Mouse (Mus musculus) urinary bladder, postnatal 4 days (tissue): ENCODE results near the gene Cphx3.
"Not testable (repeated sequence)": the region's sequence is repeated elsewhere in the genome, so short reads cannot be mapped to it uniquely, and the experiment has no call there.

Experiments
- DNase-seq, 2 experiments: peaks; one replicate each; pipeline ENCODE4 v3.0.0; 2021 to 2022; ENCODE audit warnings: low spot score in 2 of 2

The Cphx3 gene

DNA sequence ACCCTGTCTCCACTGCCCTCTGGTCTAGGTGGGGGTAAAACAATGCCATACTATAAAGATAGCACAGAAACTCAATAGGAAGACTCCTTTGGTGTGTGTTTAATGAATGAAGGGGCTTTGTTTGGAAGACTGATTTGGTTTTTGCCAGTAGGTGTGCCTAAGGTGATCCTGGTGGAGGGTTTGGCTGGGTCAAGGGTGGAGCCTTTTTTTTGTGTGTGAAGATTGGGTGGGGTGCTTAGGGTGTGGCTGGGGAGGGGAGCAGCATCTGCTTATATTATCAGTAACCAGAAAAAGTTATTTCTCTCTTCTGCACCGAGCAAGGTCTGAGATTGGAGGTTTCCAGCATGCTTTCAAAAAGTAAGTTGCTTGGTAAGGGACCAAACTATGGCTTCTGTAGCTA, at the start of gene Cphx3:
Gene Cphx3 (plus strand): TSS at position 301 of the 400 bp plus-strand sequence.
- DNase-seq: not testable (repeated sequence)

DNA sequence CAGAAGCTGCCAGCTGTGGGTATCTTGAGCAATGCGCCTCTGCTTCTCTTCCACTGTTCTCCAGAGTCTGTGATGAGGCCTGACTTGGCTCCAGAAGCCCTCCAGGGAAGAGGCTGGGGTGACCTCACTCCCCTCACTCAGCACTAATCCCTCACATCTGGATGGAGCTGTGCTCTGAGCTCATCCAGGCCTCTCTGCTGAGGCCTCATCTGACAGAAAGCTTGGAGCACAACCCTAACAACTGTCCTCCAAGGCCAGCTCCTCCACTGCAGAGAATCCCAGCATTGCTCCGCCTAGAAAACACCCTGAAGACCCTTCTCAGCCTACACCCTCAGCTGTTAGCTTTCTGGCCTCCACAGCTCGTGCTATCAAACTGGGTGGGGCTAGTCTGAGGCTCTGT, 47.7 kb upstream of the Cphx3 start:
- DNase-seq: not testable (repeated sequence)

GRCm38 (mm10) chr14:26035439-26035838, 46.7 kb upstream of the Cphx3 start:
- DNase-seq: not testable (repeated sequence)

- DNase-seq: not testable (repeated sequence)
Measured at GRCm38 (mm10) chr14:26042611-26043010, 39.5 kb upstream of the Cphx3 start, which contains the start of gene Gm9780. TSS of gene Gm9780 (minus strand) at chr14:26042711.

- not testable (repeated sequence) for DNase-seq
Measured at GRCm38 (mm10) chr14:26045007-26045406, 37.1 kb upstream of the Cphx3 start.

DNA sequence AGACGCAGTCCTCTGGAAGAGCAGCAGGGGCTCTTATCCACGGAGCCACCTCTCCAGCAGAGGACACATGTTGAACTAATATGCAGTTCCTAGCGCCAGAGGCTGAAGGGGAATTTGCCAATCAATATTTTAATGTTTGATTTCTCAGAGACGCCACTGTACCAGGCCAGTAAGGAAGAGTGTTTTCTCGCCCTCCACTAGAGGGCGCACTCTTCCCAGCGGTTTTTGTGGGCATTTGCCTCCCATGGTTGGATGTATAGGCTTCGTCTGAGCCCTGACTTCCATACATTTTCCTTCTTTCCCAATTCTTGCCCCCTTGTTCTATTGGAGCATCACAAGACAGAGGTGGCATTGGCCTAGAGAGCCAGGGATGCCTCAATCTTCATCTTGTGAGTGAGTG, 35.1 kb upstream of the Cphx3 start:
- not testable (repeated sequence) for DNase-seq

DNA sequence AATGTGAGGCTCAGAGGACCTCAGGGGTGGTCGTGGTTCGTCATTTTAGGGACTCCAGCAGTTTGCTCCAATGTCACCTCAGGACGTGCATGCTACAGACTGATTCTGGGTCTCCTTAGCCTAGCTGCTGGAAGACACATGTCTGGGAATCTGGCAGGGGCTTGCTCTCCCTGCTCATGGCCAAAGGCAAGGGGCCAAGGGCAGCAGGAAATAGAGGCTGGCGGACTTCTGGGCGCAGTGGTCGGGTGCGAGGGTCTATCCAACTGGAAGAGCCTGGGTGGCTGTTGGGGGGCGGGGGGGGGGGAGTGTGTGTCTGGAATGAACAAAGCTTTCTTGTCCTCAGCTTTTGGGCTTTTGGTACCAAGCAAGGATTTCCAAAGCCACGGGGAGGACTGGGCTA, 33.3 kb upstream of the Cphx3 start:
- DNase-seq: not testable (repeated sequence)

DNA sequence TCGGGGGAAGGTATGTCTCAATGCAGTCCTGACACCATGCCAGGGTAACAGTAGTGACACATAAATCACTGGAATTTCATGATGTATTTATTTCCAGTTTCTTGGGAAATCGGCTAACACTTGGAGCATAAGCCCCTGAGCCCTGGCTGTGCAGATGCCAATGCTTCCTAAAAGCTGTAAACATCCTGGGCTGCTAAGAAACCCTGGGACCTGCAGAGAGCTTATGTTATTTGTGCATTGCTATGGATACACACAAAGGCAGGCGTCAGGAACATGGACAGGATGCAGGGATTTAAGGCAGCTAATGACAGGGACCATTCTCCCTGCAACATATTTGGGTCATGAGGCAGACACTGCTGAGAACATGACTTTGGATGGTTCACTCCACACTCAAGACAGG, 23.9 kb upstream of the Cphx3 start:
- DNase-seq: not testable (repeated sequence)

DNA sequence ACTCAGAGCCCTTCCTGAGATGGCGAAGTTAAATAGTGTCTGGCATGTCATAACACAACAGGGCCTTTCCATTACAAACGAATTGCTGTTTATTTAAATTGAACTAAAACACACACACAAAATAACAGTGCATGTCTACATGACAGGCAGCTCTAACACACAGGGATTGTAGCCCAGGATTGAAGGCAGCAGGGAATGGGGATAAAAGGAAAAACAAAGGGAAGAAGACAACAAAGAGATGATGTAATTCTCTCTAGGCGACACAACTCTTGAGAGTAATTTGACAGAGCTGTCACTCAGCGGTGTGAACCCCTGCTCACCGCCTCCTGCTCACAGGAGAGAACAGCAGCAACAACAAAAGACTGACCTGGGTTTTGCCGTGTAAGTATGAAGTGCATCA, 22.7 kb upstream of the Cphx3 start:
- not testable (repeated sequence) for DNase-seq

GRCm38 (mm10) chr14:26066574-26067324, 15.3 kb upstream of the Cphx3 start:
- DNase-seq: not testable (repeated sequence)

DNA sequence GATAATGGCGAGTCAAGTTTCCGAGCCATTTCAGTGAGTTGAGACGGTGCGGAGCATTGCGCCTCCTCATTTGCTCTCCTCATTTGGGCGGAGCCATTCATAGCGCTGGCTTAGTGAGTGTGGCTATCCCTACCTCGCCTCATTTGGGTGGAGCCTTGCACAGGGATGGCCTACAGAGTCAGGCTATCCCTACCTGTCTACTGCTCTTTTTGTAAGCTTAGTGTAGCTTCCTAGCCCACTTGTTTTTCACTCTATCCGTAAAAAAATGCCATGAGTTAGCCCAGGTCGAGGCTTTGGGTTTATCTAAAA, 14.8 kb upstream of the Cphx3 start, which contains the start of gene Tmem254c:
Gene Tmem254c (minus strand): TSS at position 31 of the 309 bp plus-strand sequence.
- DNase-seq: not testable (repeated sequence)

- DNase-seq: not testable (repeated sequence)
Measured at GRCm38 (mm10) chr14:26076620-26077390, 5.3 kb upstream of the Cphx3 start.

DNA sequence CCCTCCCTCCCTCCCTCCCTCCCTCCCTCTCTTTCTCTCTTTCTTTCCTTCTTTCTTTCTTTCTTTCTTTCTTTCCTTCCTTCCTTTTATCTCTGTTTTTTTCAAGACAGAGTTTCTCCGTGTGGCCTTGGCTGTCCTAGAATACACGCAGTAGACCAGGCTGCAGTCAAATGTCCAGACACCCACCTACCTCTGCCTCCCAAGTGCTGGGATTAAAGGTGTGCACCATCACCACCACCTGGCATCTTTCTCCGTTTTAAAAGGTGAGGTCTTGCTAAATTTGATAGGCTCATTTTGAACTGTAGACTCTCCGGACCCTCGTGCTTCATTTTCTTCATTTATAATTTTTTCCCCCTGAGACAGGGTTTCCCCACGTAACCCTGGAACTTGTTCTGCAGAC, 881 bp upstream of the Cphx3 start, which contains the start of gene Cphx2:
Gene Cphx2 (plus strand): TSS at position 301 of the 400 bp plus-strand sequence.
- not testable (repeated sequence) for DNase-seq

- not testable (repeated sequence) for DNase-seq
Measured at GRCm38 (mm10) chr14:26097622-26098021, 15.5 kb downstream of the Cphx3 start.

GRCm38 (mm10) chr14:26118150-26118549, 36.1 kb downstream of the Cphx3 start, which contains the start of gene Duxbl2:
TSS of gene Duxbl2 (plus strand) at chr14:26118349.
- DNase-seq: not testable (repeated sequence)

- DNase-seq: not testable (repeated sequence)
Measured at GRCm38 (mm10) chr14:26118550-26119000, 36.5 kb downstream of the Cphx3 start.

DNA sequence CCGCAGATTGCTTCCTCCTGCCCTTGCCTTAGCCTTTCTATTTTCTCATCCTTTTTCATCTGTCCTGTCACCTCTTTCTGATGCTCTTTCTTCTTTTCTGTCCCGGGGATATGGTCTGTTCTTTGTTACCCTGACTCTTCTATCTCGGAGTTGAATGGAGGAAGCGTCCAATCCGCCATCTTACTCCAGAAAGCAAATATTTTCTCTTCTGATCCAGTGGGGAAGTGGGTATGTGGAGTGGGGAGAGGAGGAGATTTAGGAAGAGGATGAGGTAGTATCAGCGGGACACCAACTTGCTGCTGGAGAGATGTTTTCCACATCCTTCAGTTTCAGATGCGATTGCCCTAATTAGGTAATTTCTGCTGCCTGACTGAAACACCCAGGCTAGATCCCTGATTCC, 37.0 kb downstream of the Cphx3 start:
- not testable (repeated sequence) for DNase-seq

DNA sequence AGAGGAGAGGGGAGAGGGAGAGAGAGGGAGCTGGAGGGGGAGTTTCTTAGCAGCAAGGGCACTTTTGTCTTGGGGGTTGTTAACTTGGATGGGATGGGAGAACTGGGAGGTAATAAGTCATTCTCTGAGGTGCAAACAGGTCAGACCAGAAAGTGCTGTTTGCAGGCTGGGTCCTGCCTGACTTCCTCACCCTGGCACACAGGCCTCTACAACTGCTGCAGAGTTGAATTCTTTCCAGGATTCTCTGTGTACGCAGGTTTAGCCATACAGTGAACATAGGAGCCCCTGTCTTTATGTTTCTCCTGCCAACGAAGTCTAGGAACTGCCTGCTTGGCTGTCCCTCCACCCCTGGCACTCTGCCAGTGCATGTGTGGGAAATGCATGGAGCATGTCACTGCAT, 65.0 kb downstream of the Cphx3 start:
- not testable (repeated sequence) for DNase-seq

DNA sequence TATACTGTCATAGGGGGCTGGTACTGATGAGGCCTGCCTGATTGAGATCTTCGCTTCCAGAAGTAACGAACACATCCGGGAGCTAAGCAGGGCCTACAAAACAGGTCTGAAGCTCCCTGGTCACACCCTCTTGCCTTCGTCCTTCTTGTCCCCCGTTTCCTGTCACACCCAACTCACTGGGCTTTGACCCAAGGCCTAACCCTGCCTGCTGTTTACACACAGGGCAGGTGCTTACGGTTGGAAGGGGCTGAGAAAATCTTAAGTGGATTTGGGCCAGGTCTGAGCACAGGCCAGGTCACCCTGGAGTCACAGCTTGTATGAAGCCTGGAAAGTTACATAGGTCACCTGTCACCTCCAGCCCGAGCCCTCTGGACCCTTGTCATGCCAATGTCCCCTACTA, 73.9 kb downstream of the Cphx3 start:
- not testable (repeated sequence) for DNase-seq

DNA sequence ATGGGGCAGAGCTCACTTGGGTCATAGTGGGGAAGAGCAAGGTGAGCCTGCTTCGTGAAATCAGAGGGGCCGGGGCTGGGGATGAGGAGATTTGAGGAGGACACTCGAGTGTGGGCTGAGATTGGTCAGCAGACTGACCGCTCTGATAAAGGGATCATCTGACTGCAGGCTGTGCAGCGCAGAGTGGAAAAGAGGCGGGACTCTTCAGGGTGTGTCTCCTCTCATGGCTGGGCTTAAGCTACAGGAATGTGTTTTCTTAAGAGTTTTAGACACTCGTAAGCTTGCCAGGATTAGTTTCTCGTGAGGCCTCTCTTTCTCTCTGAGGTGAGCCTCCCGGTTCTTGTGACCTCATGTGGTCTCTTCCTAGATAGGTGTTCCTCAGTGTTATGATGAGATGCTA, 79.1 kb downstream of the Cphx3 start:
- not testable (repeated sequence) for DNase-seq

- not testable (repeated sequence) for DNase-seq
Measured at GRCm38 (mm10) chr14:26162423-26162822, 80.3 kb downstream of the Cphx3 start.

- not testable (repeated sequence) for DNase-seq
Measured at GRCm38 (mm10) chr14:26165266-26165665, 83.2 kb downstream of the Cphx3 start.
